Mouse (Mus musculus): Measurements from ENCODE around the gene Ush1g. TPM values are rescaled to one million over a fixed set of nuclear protein-coding genes. Genes with fewer than 3 reads are reported as not detected.
A peak's percentile ranks its signal among the peaks of the same experiment; 100 is the strongest.

Gene Ush1g
- polyA plus RNA-seq, 1 experiment from 2014 or later, result not detected

DNA sequence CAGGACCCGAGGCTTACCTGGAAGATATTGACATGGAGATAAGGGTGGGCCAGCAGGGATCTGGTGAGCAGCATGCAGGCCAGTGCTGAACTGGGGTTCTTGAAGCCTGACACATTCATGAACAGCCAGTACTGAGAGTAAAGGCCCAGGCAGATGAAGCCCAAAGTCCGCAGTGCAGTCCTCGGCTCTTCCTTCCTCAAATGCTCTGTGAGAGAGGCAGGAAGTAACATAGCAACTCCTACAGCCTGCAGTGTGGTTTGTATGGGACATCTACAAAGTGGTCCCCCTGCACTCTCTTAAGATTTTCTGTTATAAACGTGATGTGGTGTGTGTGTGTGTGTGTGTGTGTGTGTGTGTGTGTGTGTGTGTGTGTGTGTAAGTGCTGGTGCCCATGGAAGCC, 36.6 kb downstream of the Ush1g start:
- Histone ChIP-seq H3K9me3 (replicated peaks) (no peaks in the 10 kb centered on the region), H3K4me2 (no peak overlapping the region), H3K27me3 (no peaks in the 10 kb centered on the region), H3K36me3 (ENCODE audit: poor library complexity, severe bottlenecking) (no peaks in the 10 kb centered on the region), H3K27ac (no peak overlapping the region), H3K9ac (no peak overlapping the region), H3K4me3 (no peak overlapping the region), H3K4me1 (peaks cover 9% of the 10 kb centered on the region; the same call in 1 of the 2 replicates)
- WGBS, result 88% methylated on average over 4 of the region's 4 CpGs
- ATAC-seq, result no peak

DNA sequence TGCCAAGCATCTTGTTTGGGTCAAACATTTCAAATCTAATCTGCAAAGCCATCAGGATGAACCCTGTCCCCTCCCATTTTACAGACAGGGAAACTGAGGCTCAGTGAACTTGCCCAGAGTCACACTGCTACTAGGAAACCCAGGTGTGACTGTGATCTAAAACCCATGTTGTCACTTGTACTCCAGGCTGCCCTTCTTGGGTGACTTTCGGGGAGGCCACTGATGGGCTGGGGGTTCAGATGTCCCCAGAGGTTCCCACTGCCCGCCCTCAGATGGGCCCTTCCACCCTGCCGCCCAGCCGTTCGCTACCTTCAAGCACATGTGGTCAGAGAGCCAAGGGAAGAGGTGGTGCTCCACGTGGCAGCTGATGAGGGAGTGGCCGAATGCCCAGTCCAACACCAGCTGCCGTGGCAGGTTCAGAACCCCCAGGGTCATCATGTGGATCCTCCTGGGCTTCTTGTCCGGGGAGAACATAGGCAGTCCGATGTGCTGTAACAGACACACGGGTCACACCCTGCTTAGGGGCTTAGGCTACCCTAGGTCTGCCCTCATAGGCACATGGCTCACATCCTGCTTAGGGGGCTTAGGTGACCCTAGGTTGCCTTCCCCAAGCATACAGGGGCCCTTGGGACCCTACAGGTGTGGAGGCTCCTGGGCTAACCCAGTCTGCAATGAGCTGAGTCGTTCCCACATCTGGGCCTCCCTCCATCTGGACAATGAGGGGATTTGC, 37.8 kb downstream of the Ush1g start:
- no peak overlapping the region for H3K4me3 ChIP-seq
- no peak overlapping the region for H3K9ac ChIP-seq
- H3K36me3 ChIP-seq (ENCODE audit: poor library complexity, severe bottlenecking), result no peaks in the 10 kb centered on the region
- no peaks in the 10 kb centered on the region for H3K9me3 ChIP-seq (replicated peaks)
- H3K4me1 ChIP-seq, result peaks cover 9% of the 10 kb centered on the region; the same call in 1 of the 2 replicates
- H3K4me2 ChIP-seq, result no peak overlapping the region
- no peak overlapping the region for H3K27ac ChIP-seq
- WGBS, result 89% methylated on average over 12 of the region's 12 CpGs
- no peak for ATAC-seq
- H3K27me3 ChIP-seq, result no peaks in the 10 kb centered on the region

DNA sequence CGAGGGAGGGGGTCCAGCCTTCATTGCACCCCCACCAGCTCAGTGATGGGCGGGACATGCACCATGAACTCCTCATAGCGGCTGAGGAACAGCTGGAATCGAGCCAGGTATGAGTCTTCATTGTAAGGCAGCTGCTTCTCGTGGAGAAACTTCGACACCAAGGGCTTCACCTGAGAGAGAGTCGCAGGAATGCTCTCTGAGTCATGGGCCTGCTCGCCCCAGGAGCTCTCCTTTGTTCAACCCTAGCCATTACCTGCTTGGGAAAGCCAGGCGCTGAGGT, 38.4 kb downstream of the Ush1g start:
- H3K27ac ChIP-seq, result no peak overlapping the region
- no peaks in the 10 kb centered on the region for H3K27me3 ChIP-seq
- ATAC-seq, result no peak
- WGBS, result 69% methylated on average over 9 of the region's 9 CpGs
- no peaks in the 10 kb centered on the region for H3K9me3 ChIP-seq (replicated peaks)
- no peak overlapping the region for H3K4me2 ChIP-seq
- no peak overlapping the region for H3K4me3 ChIP-seq
- H3K4me1 ChIP-seq, result peaks cover 9% of the 10 kb centered on the region; the same call in 1 of the 2 replicates
- H3K9ac ChIP-seq, result no peak overlapping the region
- H3K36me3 ChIP-seq (ENCODE audit: poor library complexity, severe bottlenecking), result no peaks in the 10 kb centered on the region

DNA sequence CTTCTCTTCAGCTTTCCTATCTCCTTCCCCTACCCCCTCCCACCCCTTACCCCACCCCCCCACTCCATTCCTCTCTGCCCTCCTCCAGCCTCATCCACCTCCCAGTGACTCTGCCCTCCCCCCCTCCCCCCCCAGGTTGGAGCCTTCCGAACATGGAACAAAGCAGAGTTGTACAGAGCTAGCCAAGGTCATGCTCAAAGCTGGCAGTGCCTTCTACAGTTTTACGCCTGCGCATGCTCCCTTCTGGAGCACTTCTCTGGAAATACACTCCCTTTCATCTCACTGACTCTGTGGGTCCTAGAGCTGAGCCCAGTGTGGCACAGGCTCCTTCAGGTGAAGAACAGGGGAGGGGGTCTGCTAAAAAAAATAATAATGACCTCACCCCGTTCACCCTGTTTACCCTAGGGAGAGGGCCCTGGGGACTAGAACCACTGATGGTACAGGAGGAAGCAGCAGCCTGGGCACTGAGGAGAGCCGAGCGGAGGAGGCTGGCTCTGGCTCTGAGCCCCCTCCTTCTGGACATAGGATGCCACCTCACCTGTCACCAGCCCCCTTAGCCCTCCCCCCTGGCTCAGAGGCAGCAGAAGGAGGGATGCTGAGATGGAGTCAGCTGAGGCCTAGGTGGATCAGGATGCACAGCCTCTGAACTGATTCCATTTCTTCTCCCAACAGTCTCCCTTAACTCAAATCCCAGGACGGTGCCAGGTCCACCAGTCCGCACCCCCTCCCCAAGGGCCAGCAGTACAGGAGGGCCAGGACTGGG, 38.9 kb downstream of the Ush1g start:
- H3K27me3 ChIP-seq, result no peaks in the 10 kb centered on the region
- H3K4me1 ChIP-seq, result peaks cover 13% of the 10 kb centered on the region
- WGBS, result 85% methylated on average over 8 of the region's 8 CpGs
- H3K9ac ChIP-seq, result no peak overlapping the region
- H3K27ac ChIP-seq, result no peak overlapping the region
- no peak overlapping the region for H3K4me2 ChIP-seq
- H3K36me3 ChIP-seq (ENCODE audit: poor library complexity, severe bottlenecking), result no peaks in the 10 kb centered on the region
- H3K4me3 ChIP-seq, result no peak overlapping the region
- no peak for ATAC-seq
- no peaks in the 10 kb centered on the region for H3K9me3 ChIP-seq (replicated peaks)

DNA sequence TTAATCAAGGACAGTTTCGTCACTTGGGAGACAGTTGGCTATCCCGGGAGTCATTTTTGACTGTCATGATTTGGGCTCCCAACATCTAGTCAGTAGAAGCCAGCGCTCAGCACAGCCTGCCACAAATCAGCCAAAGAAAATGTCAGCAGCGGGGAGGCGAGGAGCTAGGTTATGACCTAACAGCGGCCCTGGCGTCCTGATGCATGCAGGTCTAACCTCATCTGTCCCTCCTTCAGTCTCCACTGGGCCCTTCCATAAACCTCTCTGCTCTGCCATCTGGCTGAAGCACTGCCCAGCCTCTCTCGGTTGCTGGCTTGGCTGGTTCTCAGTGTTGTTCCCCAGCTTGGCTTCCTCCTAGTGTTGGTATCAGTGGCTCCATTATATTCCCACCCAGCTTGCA, 39.5 kb downstream of the Ush1g start:
- no peak for ATAC-seq
- Histone ChIP-seq H3K4me1 (peaks cover 17% of the 10 kb centered on the region), H3K9ac (no peak overlapping the region), H3K36me3 (ENCODE audit: poor library complexity, severe bottlenecking) (no peaks in the 10 kb centered on the region), H3K4me3 (no peak overlapping the region), H3K27me3 (no peaks in the 10 kb centered on the region), H3K9me3 (replicated peaks) (no peaks in the 10 kb centered on the region), H3K27ac (no peak overlapping the region), H3K4me2 (no peak overlapping the region)
- 81% methylated on average over 8 of the region's 8 CpGs for WGBS

DNA sequence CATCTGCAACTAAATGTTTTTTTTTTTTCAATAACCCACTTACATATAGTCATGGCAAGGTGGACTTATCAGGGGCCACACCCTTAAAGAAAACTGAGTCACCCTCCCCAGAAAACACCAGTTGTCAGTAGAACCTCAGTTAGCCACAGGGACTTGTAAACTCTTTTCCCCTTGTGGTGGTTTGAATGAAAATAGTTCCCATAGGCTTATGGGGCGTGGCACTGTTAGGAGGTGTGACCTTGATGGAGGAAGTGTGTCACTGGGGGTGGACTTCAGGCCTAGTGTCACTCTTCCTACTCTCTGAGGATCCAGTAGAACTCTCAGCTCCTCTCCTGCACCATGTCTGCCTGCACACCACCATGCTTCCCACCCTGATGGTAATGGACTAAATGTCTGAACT, 42.1 kb downstream of the Ush1g start:
- Histone ChIP-seq H3K27me3 (no peaks in the 10 kb centered on the region), H3K27ac (no peak overlapping the region), H3K9me3 (replicated peaks) (no peaks in the 10 kb centered on the region), H3K4me3 (no peak overlapping the region), H3K4me1 (peaks cover 26% of the 10 kb centered on the region), H3K4me2 (no peak overlapping the region), H3K36me3 (ENCODE audit: poor library complexity, severe bottlenecking) (no peaks in the 10 kb centered on the region), H3K9ac (no peak overlapping the region)
- 63% methylated on average over 1 of the region's 1 CpGs for WGBS
- ATAC-seq, result no peak

DNA sequence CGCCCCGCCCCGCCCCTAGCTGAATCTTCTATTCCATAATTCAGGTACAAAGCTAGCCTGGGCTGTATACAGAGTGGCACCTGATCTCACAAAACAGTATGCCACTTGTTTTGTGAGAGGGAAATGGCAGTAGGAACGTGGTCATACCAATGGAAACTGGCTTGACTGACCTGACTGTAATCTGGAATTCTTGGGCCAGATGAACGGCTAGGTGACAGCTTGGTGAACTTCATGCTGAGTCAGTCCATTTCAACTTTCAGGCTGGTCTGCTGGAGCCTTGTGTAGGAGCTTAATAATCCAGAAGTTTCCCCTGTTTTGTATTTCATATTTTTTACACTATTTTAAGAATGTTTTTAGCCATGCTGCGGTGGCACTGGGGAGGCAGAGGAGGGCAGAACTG, 43.7 kb downstream of the Ush1g start:
- H3K4me2 ChIP-seq, result peak overlapping the region; percentile 71
- no peak overlapping the region for H3K9ac ChIP-seq
- no peak for ATAC-seq
- no peak overlapping the region for H3K4me3 ChIP-seq
- no peak overlapping the region for H3K27ac ChIP-seq
- WGBS, result 75% methylated on average over 6 of the region's 6 CpGs
- no peaks in the 10 kb centered on the region for H3K27me3 ChIP-seq
- H3K36me3 ChIP-seq (ENCODE audit: poor library complexity, severe bottlenecking), result no peaks in the 10 kb centered on the region
- H3K9me3 ChIP-seq (replicated peaks), result no peaks in the 10 kb centered on the region
- H3K4me1 ChIP-seq, result peaks cover 26% of the 10 kb centered on the region

DNA sequence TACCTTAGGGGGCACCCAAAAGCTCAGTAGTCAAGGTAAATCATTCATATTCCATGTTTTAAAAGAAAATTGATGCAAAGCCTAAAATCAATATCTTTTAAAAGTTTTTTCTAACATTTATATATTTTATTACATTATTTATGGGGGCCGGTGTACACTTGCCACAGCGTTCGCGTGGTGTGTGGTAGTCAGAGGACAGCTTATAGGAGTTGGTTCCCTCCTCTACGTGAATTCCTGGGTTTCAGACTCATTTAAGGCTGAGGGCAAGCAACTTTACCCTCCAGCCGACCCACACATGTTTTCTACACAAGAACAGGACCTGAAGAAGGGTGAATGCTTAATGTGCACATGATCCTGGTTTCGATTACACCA, 44.3 kb downstream of the Ush1g start:
- H3K4me2 ChIP-seq, result peak overlapping the region; percentile 71
- peak overlapping the region; percentile 72 for H3K27ac ChIP-seq
- H3K4me1 ChIP-seq, result peaks cover 26% of the 10 kb centered on the region
- H3K27me3 ChIP-seq, result no peaks in the 10 kb centered on the region
- 23% methylated on average over 7 of the region's 7 CpGs for whole genome bisulfite sequencing
- H3K9me3 ChIP-seq (replicated peaks), result no peaks in the 10 kb centered on the region
- ATAC-seq, result no peak
- peak overlapping the region; percentile 67 for H3K4me3 ChIP-seq
- H3K36me3 ChIP-seq (ENCODE audit: poor library complexity, severe bottlenecking), result no peaks in the 10 kb centered on the region
- H3K9ac ChIP-seq, result peak overlapping the region; percentile 66

DNA sequence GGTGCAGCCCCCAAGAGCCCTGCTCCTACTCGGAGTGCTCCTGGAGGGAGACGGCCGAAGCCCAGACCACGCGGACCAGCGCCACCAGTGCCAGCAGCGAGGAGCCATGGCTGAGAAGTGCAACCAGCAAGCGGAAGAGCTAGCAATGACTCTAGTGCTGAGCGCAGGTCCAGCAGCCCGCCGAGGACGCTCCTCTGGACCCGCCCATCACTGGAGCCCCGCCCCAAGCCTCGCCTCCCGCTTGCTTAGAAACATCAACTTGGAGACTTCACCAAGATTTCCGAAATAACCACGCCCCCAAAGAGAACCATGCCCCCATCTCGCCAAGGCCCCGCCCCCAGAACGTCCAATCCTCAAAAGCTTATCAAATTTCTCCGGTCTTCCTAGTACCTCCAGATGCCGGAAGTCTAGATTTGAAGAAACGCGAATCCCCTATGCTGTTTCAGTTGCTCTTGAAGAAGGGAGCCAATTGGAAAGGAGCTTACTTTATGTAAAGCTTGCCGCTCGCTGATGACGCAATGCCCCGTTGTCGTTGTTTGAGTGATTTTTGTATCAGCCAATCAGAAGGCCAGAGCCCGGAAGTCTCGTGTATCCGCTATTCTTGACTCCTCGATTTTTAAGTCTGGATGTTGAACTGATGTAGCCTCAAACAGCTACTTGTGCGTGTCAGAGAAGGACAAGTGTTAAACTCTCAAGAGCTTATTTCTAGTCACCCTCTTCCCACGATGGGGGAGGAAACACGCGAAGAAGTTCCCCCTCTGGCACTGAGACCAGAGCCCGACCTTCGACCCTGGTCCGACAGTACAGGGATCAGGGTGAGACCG, 44.8 kb downstream of the Ush1g start, which contains the start of gene Fdxr:
Gene Fdxr, minus strand, starts transcription at position 271 of the 824 bp plus-strand sequence.
- peak within 1 kb of the TSS; percentile 86 for H3K27ac ChIP-seq
- H3K4me3 ChIP-seq, result peak within 1 kb of the TSS; percentile 67
- WGBS, result under 1% methylated on average over 42 of the region's 42 CpGs
- H3K36me3 ChIP-seq (ENCODE audit: poor library complexity, severe bottlenecking), result no peaks in the 10 kb centered on the region
- H3K4me2 ChIP-seq, result peak within 1 kb of the TSS; percentile 83
- ATAC-seq, result peak; percentile 96
- H3K4me1 ChIP-seq, result peaks cover 26% of the 10 kb centered on the region
- no peaks in the 10 kb centered on the region for H3K9me3 ChIP-seq (replicated peaks)
- peak within 1 kb of the TSS; percentile 80 for H3K9ac ChIP-seq
- no peaks in the 10 kb centered on the region for H3K27me3 ChIP-seq

DNA sequence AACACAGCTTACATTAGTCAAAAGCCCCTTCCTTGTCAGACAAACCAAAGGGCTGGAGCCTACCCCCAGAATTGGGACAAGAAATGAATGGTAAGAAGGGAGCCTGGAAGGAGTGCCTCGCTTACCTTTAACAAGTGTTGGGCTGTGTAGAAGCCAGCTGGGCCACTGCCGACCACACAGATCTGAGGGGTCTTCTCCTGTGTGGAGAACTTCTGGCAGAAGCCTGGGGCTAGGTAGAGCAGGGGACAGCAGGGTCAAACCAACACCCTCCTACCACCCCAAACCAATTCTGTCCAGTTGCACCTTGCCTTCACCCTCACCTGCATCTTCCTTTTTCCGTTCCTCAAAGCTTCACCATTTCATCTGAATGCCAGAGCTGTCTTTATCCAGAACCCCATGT, 45.9 kb downstream of the Ush1g start:
- Histone ChIP-seq H3K27me3 (no peaks in the 10 kb centered on the region), H3K36me3 (ENCODE audit: poor library complexity, severe bottlenecking) (0 out of 2 replicates have a peak, but pooled peaks cover 7% of the 10 kb centered on the region), H3K4me2 (peak overlapping the region; percentile 83), H3K9me3 (replicated peaks) (no peaks in the 10 kb centered on the region), H3K4me3 (peak overlapping the region; percentile 67), H3K9ac (peak overlapping the region; percentile 80), H3K27ac (peak overlapping the region; percentile 86; the same call in 1 of the 2 replicates), H3K4me1 (peaks cover 26% of the 10 kb centered on the region)
- 66% methylated on average over 3 of the region's 3 CpGs for WGBS
- no peak for ATAC-seq

DNA sequence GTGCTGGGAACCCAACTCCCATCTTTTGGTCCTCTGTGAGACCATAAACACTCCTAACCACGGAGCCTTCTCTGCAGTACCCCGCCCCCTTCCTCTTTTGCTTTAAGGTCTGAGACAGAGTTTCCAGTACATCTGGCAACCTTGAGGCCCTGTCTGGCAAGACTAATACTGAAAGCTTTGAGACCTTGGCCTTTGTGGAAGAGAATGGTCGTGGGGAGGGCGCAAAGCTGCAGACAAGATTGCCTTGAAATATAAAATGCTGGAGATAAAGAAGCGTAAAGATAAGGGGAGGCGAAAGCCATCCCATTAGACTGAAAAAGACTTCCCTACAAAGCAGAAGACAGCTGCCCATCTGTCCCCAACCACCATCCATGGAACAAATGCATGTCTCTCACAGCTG, 46.3 kb downstream of the Ush1g start:
- H3K4me3 ChIP-seq, result peak overlapping the region; percentile 67; the same call in 1 of the 2 replicates
- H3K4me1 ChIP-seq, result peaks cover 26% of the 10 kb centered on the region
- peak overlapping the region; percentile 83 for H3K4me2 ChIP-seq
- H3K36me3 ChIP-seq (ENCODE audit: poor library complexity, severe bottlenecking), result 0 out of 2 replicates have a peak, but pooled peaks cover 7% of the 10 kb centered on the region
- no peak overlapping the region for H3K27ac ChIP-seq
- H3K9ac ChIP-seq, result 0 out of 2 replicates have a peak overlapping the region, but pooled peaks have one; percentile 80
- no peaks in the 10 kb centered on the region for H3K9me3 ChIP-seq (replicated peaks)
- no peaks in the 10 kb centered on the region for H3K27me3 ChIP-seq
- ATAC-seq, result no peak
- 86% methylated on average over 6 of the region's 6 CpGs for WGBS

DNA sequence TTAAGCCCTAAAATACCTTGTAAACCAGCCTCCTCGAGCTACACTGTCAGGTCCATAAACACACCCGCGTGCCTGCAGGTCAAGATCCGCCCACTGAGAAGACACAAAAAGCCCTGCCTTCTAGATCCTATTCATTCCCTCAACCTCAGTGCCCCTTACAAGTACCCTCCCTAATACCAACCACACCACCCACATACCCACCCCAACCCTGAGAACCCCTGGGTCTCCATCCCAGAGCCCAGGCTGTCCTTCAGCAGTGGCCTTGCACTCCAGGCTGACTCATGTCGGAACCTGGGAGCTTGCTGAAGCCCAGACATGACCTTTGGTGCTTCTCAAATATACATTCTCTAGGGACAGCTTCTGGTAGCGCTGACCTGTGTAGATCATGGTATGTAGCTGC, 47.1 kb downstream of the Ush1g start:
- H3K9ac ChIP-seq, result no peak overlapping the region
- H3K4me1 ChIP-seq, result peaks cover 30% of the 10 kb centered on the region
- no peaks in the 10 kb centered on the region for H3K27me3 ChIP-seq
- WGBS, result 92% methylated on average over 6 of the region's 6 CpGs
- 0 out of 2 replicates have a peak, but pooled peaks cover 7% of the 10 kb centered on the region for H3K36me3 ChIP-seq (ENCODE audit: poor library complexity, severe bottlenecking)
- no peak overlapping the region for H3K27ac ChIP-seq
- no peak overlapping the region for H3K4me2 ChIP-seq
- no peak overlapping the region for H3K4me3 ChIP-seq
- ATAC-seq, result no peak
- no peaks in the 10 kb centered on the region for H3K9me3 ChIP-seq (replicated peaks)

All from forebrain, embryonic 13.5 days (tissue).